Mouse (Mus musculus): ENCODE measurements around the gene Htra2.

The Htra2 gene

DNA sequence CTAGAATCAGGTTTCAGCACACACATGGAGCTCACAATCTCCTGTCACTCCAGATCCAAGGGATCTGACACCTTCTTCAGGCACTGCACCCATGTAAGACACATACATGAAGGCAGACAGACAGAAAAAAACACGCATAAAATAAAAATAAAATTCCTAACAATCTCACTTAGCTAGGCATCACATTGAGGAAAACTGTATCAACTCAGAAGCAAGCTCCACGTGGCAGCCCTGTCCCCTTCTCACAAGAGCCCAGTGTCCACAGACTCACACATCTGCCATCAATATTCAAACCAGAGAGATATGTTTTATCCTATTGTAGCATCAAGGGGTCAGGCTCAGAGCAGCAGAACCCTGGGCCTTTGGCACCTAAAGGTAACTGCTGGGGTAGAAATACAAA lies 50.8 kb downstream of the Htra2 start:
- DNase-seq (ENCODE audit: low spot score): no peak

DNA sequence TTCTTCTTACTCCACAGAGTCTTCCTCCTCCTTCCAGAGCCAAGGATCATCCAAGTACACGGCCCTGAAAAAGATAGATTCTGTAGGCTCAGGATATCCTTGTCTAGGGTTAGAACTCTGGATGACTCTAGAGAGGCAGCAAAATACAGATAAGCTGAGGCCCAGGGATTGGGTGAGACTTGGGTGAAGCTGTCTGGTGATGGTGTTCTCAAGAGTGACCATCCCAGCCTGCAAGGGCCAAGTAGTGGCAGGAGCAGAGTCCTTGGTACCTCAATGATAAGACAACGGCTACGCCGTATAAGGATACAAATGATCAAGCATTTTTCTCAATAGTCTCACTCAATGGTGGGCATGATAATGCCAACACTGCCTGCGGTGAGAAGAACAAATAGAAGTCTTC lies 51.2 kb downstream of the Htra2 start:
- no peak for DNase-seq (ENCODE audit: low spot score)

DNA sequence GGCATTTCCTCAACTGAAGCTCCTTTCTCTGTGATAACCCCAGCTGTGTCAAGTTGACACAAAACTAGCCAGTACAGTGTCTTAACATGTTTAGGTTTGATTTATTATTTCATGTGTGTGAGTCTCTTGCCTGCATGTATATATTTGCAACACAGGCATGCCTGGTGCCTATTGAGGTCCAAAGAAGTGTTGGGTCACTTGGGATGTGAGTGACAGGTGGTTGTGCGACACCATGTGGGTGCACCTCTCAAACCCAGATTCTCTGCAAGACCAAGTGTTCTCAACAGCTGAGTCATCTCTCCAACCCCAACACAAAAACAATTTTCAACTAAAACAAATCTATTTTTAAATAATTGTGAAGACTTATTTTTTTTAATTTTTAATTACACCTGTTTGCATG lies 52.0 kb downstream of the Htra2 start:
- no peak for DNase-seq (ENCODE audit: low spot score)

Measured in ovary, postnatal 36 days (tissue).